Mouse (Mus musculus) erythroblast, embryonic 14.5 days (primary cell): Measurements from ENCODE around the gene 5430419D17Rik. TPM values are rescaled to one million over a fixed set of nuclear protein-coding genes. Genes with fewer than 3 reads are reported as not detected.

Source experiments
- H3K27me3 ChIP-seq: 2 replicates; pipeline ENCODE4 v1.6.1; 2012; ENCODE audit warnings: inconsistent platforms; ENCODE audit not compliant: control insufficient read depth
- H3K36me3 ChIP-seq: 2 replicates; pipeline ENCODE4 v1.6.1; 2012; ENCODE audit warnings: mild to moderate bottlenecking, inconsistent platforms; ENCODE audit not compliant: control insufficient read depth
- H3K4me1 ChIP-seq: 2 replicates; pipeline ENCODE4 v1.6.1; 2012; ENCODE audit warnings: inconsistent platforms; ENCODE audit not compliant: control insufficient read depth
- H3K4me3 ChIP-seq: replicated peaks from 2 replicates; pipeline ENCODE3; 2012; ENCODE audit warnings: moderate library complexity, mild to moderate bottlenecking, inconsistent platforms
- H3K9me3 ChIP-seq: 2 replicates; pipeline ENCODE4 v1.6.1; 2012; ENCODE audit warnings: low read length, inconsistent platforms, mixed read lengths; ENCODE audit not compliant: control insufficient read depth
- GATA1 ChIP-seq: IDR thresholded peaks from 2 replicates; pipeline ENCODE4 v1.6.1; 2012; ENCODE audit warnings: low read length, inconsistent platforms, mixed read lengths
- TAL1 ChIP-seq: IDR thresholded peaks from 3 replicates; pipeline ENCODE4 v1.6.1; 2012; ENCODE audit warnings: low read length, inconsistent platforms, mixed read lengths
- polyA plus RNA-seq: library from polyadenylated mRNA; stranded (reverse); fragments of >175 nt; gene quantifications from 2 replicates; pipeline ENCODE4 v1.2.3, GENCODE M21; 2012

The 5430419D17Rik gene
- polyA plus RNA-seq, 1 experiment = not detected

GRCm38 (mm10) chr7:131333564-131333963, 159.4 kb downstream of the 5430419D17Rik start, which contains the start of gene Fam24a:
Gene Fam24a, plus strand, starts transcription at chr7:131333864.
- Histone ChIP-seq H3K27me3 (no peaks in the 10 kb centered on the region), H3K4me1 (no peaks in the 10 kb centered on the region), H3K9me3 (no peaks in the 10 kb centered on the region), H3K4me3 (no peak within 1 kb of the TSS), H3K36me3 (peaks cover 7% of the 10 kb centered on the region)
- TF ChIP-seq GATA1 (no peak), TAL1 (no peak)

GRCm38 (mm10) chr7:131337502-131338068, 163.4 kb downstream of the 5430419D17Rik start:
- Histone ChIP-seq H3K9me3 (no peaks in the 10 kb centered on the region), H3K36me3 (peaks cover 44% of the 10 kb centered on the region), H3K27me3 (no peaks in the 10 kb centered on the region), H3K4me3 (no peak overlapping the region), H3K4me1 (no peaks in the 10 kb centered on the region)
- TF ChIP-seq GATA1 = no peak
- TF ChIP-seq TAL1 = no peak

- TF ChIP-seq TAL1 (no peak), GATA1 (no peak)
- Histone ChIP-seq H3K36me3 (peaks cover 85% of the 10 kb centered on the region), H3K4me3 (no peak overlapping the region), H3K27me3 (no peaks in the 10 kb centered on the region), H3K9me3 (no peaks in the 10 kb centered on the region), H3K4me1 (no peaks in the 10 kb centered on the region)
These were observed 171.8 kb downstream of the 5430419D17Rik start for GRCm38 (mm10) chr7:131345856-131346541.

Other genes with a start within 250 kb of the 5430419D17Rik start
- gene Htra1, start 238.3 kb upstream of the 5430419D17Rik start, polyA plus RNA-seq = not detected in 2 replicates
- not detected in 2 replicates for gene Dmbt1, start 142.3 kb upstream of the 5430419D17Rik start, polyA plus RNA-seq
- gene 4933402N03Rik, start 28.1 kb upstream of the 5430419D17Rik start, polyA plus RNA-seq = not detected in 2 replicates
- not detected in 2 replicates for gene Cuzd1, start 147.9 kb downstream of the 5430419D17Rik start, polyA plus RNA-seq
- gene Fam24b, start 155.1 kb downstream of the 5430419D17Rik start, polyA plus RNA-seq = not detected in 2 replicates
- not detected in 2 replicates for gene Fam24a, start 159.5 kb downstream of the 5430419D17Rik start, polyA plus RNA-seq
- 1.5 and 1.8 TPM in 2 replicates for gene 2310057M21Rik, start 188.4 kb downstream of the 5430419D17Rik start, polyA plus RNA-seq
- 1.7 and 2.4 TPM in 2 replicates for gene Pstk, start 196.7 kb downstream of the 5430419D17Rik start, polyA plus RNA-seq
- 1.7 and 2.3 TPM in 2 replicates for gene Ikzf5, start 236.1 kb downstream of the 5430419D17Rik start, polyA plus RNA-seq
- 0.08 and 0.17 TPM in 2 replicates for gene Acadsb, start 236.2 kb downstream of the 5430419D17Rik start, polyA plus RNA-seq